Mouse (Mus musculus) hematopoietic stem cell, adult 5-6 weeks (primary cell): ENCODE results near the gene Gfm2. TPM values are rescaled to one million over a fixed set of nuclear protein-coding genes. Genes with fewer than 3 reads are reported as not detected.

Experiments
- ATAC-seq, 2 experiments: fragments of 125-278 bp in 1 of 2; replicated peaks in 1 of 2; 2 replicates each; pipeline ENCODE4 v1.8.0; 2016 to 2017; ENCODE audit warnings: inconsistent platforms in 2 of 2, mild to moderate bottlenecking in 2 of 2, moderate number of reproducible peaks in 2 of 2, low read depth in 1 of 2, moderate TSS enrichment in 1 of 2; ENCODE audit not compliant: low FRiP score in 2 of 2, poor library complexity in 2 of 2, severe bottlenecking in 2 of 2, insufficient read depth in 1 of 2, low TSS enrichment in 1 of 2
- total RNA-seq: library from RNA; stranded (forward); fragments of 172-1452, 232-1000 nt; gene quantifications from 2 replicates; pipeline ENCODE4 v1.2.3, GENCODE M21; 2017

Gfm2 gene
- total RNA-seq, 1 experiment from 2014 or later, result 41.1 TPM

GRCm38 (mm10) chr13:97182821-97183220 lies 45.1 kb downstream of the Gfm2 start:
- ATAC-seq, result no peak

GRCm38 (mm10) chr13:97184168-97184567 lies 46.4 kb downstream of the Gfm2 start:
- no peak for ATAC-seq

- ATAC-seq, result no peak
Observed at GRCm38 (mm10) chr13:97184656-97185055, 46.9 kb downstream of the Gfm2 start.

- ATAC-seq, result no peak
Observed at GRCm38 (mm10) chr13:97186346-97186745, 48.6 kb downstream of the Gfm2 start.

- ATAC-seq, result peak; percentile 74 to 88
Observed at GRCm38 (mm10) chr13:97187693-97188092, 50.0 kb downstream of the Gfm2 start.

- no peak for ATAC-seq
Observed at GRCm38 (mm10) chr13:97192649-97193048, 54.9 kb downstream of the Gfm2 start.

- no peak for ATAC-seq
Observed at GRCm38 (mm10) chr13:97193420-97193819, 55.7 kb downstream of the Gfm2 start.

GRCm38 (mm10) chr13:97196186-97196924 lies 58.6 kb downstream of the Gfm2 start:
- no peak for ATAC-seq

GRCm38 (mm10) chr13:97196925-97197218 lies 59.1 kb downstream of the Gfm2 start:
- ATAC-seq, result no peak; a peak in 1 of 4 replicates

- ATAC-seq, result peak; percentile 95 to 97
Observed at GRCm38 (mm10) chr13:97197932-97198562, 60.3 kb downstream of the Gfm2 start, which contains the start of gene Hexb. Gene Hexb, minus strand, starts transcription at chr13:97198357.

- ATAC-seq, result no peak
Observed at GRCm38 (mm10) chr13:97199123-97199522, 61.4 kb downstream of the Gfm2 start.

- no peak for ATAC-seq
Observed at GRCm38 (mm10) chr13:97201076-97201475, 63.3 kb downstream of the Gfm2 start.

GRCm38 (mm10) chr13:97201896-97202295 lies 64.2 kb downstream of the Gfm2 start:
- no peak for ATAC-seq

GRCm38 (mm10) chr13:97205052-97205701 lies 67.4 kb downstream of the Gfm2 start:
- ATAC-seq, result peak; percentile 75 to 77

GRCm38 (mm10) chr13:97206046-97206445 lies 68.3 kb downstream of the Gfm2 start:
- ATAC-seq, result no peak

- ATAC-seq, result no peak
Observed at GRCm38 (mm10) chr13:97207472-97208111, 69.9 kb downstream of the Gfm2 start.

- ATAC-seq, result peak; percentile 67 to 77
Observed at GRCm38 (mm10) chr13:97208112-97208478, 70.4 kb downstream of the Gfm2 start.

GRCm38 (mm10) chr13:97208500-97209010 lies 70.8 kb downstream of the Gfm2 start:
- ATAC-seq, result no peak
